Mouse (Mus musculus): ENCODE data around the gene Myof.

DNA sequence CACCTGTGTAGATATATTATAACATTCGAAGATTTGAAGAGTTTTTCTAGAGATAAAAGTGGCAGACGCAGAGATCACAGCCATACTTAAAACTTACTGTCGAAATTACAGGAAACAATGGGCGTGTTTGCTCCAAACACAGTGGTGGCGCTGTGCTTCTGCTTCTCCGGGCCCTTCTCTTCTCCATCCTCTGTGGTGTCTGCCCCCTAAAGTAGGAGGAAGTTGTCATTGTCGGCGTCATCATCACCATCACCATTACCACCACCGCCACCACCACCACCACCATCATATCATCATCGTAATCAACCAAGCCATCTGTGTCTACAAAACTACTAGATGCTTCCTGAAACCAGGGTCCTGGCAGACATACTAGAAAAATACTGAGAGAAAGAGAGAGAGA lies 104.2 kb downstream of the Myof start:
- TF ChIP-seq CTCF (conservative IDR thresholded peaks at IDR 0.05; ENCODE audit: insufficient read depth, insufficient read length, low read depth, low read length): no peak
- no peak for TF ChIP-seq POLR2A (IDR thresholded peaks at IDR 0.05; ENCODE audit: low read depth, low read length)

Measured in kidney, adult 2 months (tissue).